Mouse (Mus musculus): Measurements from ENCODE around the gene Liph. TPM values are rescaled to one million over a fixed set of nuclear protein-coding genes. Genes with fewer than 3 reads are reported as not detected.

The Liph gene
- polyA plus RNA-seq, 1 experiment from 2014 or later, result 11.2 TPM

DNA sequence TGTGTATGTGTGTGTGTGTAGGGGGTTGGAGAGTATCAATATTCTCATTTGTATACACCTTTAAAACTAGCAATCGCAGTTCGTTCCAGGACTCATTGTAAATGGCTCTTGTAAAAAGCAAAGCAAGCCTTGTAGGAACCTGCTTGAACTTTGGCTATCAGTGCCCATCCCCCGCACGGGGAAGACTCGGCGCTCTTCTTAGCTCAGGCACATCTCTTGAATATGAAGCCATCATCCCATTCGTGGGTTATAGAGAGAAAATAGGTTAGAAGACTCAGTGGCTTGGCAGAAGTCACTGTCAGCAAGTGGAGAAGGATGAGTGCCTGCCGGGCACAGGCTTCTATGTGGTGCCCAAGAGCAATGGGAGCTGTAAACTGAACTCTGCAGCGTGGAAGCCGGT lies 90.8 kb downstream of the Liph start:
- no peak for ATAC-seq (ENCODE audit: insufficient number of reproducible peaks, low FRiP score, low TSS enrichment, low read depth)
- WGBS, result 78% methylated on average over 10 of the region's 10 CpGs
- H3K4me2 ChIP-seq, result no peak overlapping the region
- no peak overlapping the region for H3K4me3 ChIP-seq
- H3K27ac ChIP-seq, result no peak overlapping the region
- no peaks in the 10 kb centered on the region for H3K4me1 ChIP-seq
- H3K9me3 ChIP-seq, result no peaks in the 10 kb centered on the region
- H3K9ac ChIP-seq, result no peak overlapping the region
- peaks cover 4% of the 10 kb centered on the region; the same call in 1 of the 2 replicates for H3K36me3 ChIP-seq
- no peaks in the 10 kb centered on the region for H3K27me3 ChIP-seq

Other genes with a start within 250 kb of the Liph start
- 2.4 and 2.7 TPM in 2 replicates for gene Ehhadh, start 207.9 kb downstream of the Liph start, polyA plus RNA-seq (2015; fragmentation: Nextera tagmentation; extraction: Ambion mirVana)
- gene Map3k13, start 201.3 kb downstream of the Liph start, polyA plus RNA-seq (2015; fragmentation: Nextera tagmentation; extraction: Ambion mirVana), result 0.55 and 0.61 TPM in 2 replicates
- 40.8 and 45.2 TPM in 2 replicates for gene Tmem41a, start 48.1 kb downstream of the Liph start, polyA plus RNA-seq (2015; fragmentation: Nextera tagmentation; extraction: Ambion mirVana)
- 38.4 and 41.3 TPM in 2 replicates for gene Senp2, start 13.8 kb upstream of the Liph start, polyA plus RNA-seq (2015; fragmentation: Nextera tagmentation; extraction: Ambion mirVana)
- gene Igf2bp2, start 167.6 kb upstream of the Liph start, polyA plus RNA-seq (2015; fragmentation: Nextera tagmentation; extraction: Ambion mirVana), result 76.4 and 84.3 TPM in 2 replicates